Mouse (Mus musculus): ENCODE measurements around the gene Stambpl1.
"Not testable (repeated sequence)": the region's sequence is repeated elsewhere in the genome, so short reads cannot be mapped to it uniquely, and the experiment has no call there.

DNA sequence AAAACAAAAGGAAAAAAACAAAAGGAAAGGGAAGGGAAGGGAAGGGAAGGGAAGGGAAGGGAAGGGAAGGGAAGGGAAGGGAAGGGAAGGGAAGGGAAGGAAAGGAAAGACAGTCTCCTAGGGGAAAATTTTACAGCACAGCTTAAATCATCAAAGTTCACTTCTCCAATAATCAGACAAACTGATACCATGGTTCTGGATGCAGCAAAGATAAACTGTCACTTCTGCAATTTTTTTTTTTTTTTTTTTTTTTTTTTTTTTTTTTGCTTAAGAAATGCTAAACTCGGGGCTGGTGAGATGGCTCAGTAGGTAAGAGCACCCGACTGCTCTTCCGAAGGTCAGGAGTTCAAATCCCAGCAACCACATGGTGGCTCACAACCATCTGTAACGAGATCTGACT lies 14.1 kb downstream of the Stambpl1 start:
- not testable (repeated sequence) for TF ChIP-seq CTCF, EP300 (IDR thresholded peaks at IDR 0.05; ENCODE audit: low read depth)
